Mouse (Mus musculus): ENCODE measurements at regions not wholly inside any gene's neighbourhood (a gene's known extent, or its start where the extent isn't known, plus 50 kb on each side); places are given as distances from the start of the nearest gene placed in this dataset.

DNA sequence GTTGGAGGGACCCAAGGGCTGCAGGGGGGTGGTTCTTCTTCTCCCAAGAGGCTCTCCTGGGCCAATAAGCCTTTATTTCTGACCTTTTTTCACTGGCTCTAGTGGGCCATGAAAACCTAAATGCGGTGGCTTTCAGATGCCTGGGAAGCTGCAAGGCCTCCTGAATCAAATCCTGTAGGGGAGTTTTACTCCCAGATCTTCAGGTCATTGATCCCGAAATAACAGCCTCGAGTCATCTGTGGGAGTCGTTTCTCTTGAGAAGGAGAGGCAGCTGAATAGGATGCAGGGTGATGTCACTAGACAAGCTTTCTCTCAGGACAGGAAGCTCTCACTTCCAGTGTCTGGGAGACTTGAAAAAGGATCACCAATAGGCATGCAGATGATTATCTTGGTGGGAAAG, 70.4 kb downstream of the Enc1 start:
- Histone ChIP-seq H3K4me1 (no peaks in the 10 kb centered on the region), H3K27me3 (replicated peaks) (no peaks in the 10 kb centered on the region), H3K27ac (no peak overlapping the region), H3K9me3 (no peaks in the 10 kb centered on the region), H3K4me2 (no peak overlapping the region), H3K9ac (no peak overlapping the region), H3K4me3 (no peak overlapping the region), H3K36me3 (replicated peaks) (no peaks in the 10 kb centered on the region)
- WGBS = 6% methylated on average over 4 of the region's 4 CpGs
- ATAC-seq (replicated peaks) = no peak

DNA sequence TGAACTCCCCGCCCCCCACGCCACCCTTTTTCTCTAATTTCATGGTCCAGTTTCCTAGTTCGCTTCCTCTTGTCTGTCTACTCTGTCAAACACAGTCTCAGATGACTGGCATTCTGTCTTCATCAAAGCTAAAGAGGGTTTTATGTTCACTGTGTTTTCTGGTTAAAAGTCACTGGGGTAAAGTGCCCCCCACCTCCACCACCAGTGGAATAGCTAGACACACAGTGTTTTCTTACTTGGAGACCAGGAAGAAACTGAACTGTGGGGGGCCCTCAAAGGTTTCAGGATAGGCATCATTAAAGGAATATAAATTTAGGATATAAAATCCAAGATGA, 69.9 kb downstream of the Enc1 start:
- Histone ChIP-seq H3K4me1 (no peaks in the 10 kb centered on the region), H3K27ac (no peak overlapping the region), H3K4me3 (no peak overlapping the region), H3K36me3 (replicated peaks) (no peaks in the 10 kb centered on the region), H3K9ac (no peak overlapping the region), H3K27me3 (replicated peaks) (no peaks in the 10 kb centered on the region), H3K4me2 (no peak overlapping the region), H3K9me3 (no peaks in the 10 kb centered on the region)
- WGBS = 22% methylated on average over 3 of the region's 3 CpGs
- ATAC-seq (replicated peaks) = no peak

DNA sequence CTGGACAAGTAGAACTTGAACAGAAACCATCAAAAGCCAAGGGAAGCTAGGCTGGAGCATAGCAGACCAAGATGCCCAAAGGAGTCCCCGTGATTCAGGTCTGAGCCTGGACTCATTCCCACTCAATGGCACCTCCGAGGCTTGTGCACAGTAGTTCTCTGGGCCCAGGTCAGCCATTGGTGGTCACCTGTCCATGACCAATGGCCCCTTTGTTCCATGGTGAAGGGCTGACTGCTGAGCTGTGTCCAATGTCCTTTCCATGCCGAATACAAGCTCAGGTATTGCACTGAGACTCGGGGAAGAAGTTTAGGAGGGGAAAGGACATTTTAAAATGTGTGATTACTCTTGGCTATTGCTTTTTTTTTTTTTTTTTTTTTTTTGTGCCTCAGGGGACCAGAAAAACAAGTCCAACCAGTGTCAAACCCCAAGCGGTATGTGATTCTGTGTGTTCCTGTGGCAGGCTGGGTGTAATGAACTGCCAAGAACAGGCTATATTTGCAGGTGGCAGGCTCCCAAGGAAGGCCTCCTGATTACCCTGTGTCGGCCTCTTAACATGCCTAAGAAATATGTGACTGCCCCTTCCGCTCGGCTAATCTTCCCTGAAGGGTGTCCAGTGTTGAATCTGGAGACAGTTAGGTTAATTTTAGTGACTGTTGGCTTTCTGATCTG, 69.4 kb downstream of the Enc1 start:
- H3K36me3 ChIP-seq (replicated peaks) = no peaks in the 10 kb centered on the region
- no peak overlapping the region for H3K4me2 ChIP-seq
- WGBS = 29% methylated on average over 8 of the region's 8 CpGs
- no peak overlapping the region for H3K27ac ChIP-seq
- H3K4me1 ChIP-seq = no peaks in the 10 kb centered on the region
- H3K4me3 ChIP-seq = no peak overlapping the region
- no peak overlapping the region for H3K9ac ChIP-seq
- no peaks in the 10 kb centered on the region for H3K27me3 ChIP-seq (replicated peaks)
- ATAC-seq (replicated peaks) = no peak
- H3K9me3 ChIP-seq = no peaks in the 10 kb centered on the region

DNA sequence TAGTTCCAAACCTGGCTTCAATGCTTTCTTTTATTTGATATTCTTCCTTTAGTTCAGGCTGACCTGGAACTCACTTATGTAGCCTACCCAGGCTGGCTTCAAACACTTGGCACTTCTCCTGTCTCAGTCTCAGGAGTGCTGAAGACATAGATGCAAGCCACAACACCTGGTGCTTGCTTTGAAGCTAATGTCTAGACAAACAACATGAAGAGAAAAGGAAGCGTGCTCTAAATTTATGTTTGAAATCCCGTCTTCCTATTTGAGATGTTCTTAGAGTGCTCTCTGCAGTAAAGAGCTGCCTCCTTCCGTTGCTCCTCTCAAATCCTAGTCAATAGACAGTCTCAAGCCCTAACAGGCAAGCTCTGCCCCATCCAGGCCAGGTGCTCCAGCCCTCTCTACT, 68.5 kb downstream of the Enc1 start:
- H3K4me3 ChIP-seq = no peak overlapping the region
- no peaks in the 10 kb centered on the region for H3K9me3 ChIP-seq
- no peaks in the 10 kb centered on the region for H3K27me3 ChIP-seq (replicated peaks)
- no peak overlapping the region for H3K9ac ChIP-seq
- no peak overlapping the region for H3K27ac ChIP-seq
- 80% methylated on average over 3 of the region's 3 CpGs for WGBS
- no peak overlapping the region for H3K4me2 ChIP-seq
- no peaks in the 10 kb centered on the region for H3K4me1 ChIP-seq
- no peak for ATAC-seq (replicated peaks)
- no peaks in the 10 kb centered on the region for H3K36me3 ChIP-seq (replicated peaks)

DNA sequence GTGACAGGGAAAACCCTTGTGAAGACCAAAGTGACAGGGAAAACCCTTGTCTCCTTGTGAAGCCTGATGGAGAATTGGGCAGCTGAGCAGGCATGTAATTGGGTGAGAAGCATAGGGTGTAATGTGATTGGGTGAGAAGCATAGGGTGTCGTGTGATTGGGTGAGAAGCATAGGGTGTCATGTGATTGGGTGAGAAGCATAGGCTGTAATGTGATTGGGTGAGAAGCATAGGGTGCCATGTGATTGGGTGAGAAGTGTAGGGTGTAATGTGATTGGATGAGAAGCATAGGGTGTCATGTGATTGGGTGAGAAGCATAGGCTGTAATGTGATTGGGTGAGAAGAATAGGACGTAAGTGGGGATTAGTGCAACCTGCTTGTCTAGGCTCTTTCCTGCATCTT, 67.5 kb downstream of the Enc1 start:
- ATAC-seq (replicated peaks) = no peak
- Histone ChIP-seq H3K36me3 (replicated peaks) (no peaks in the 10 kb centered on the region), H3K4me1 (no peaks in the 10 kb centered on the region), H3K4me2 (no peak overlapping the region), H3K4me3 (no peak overlapping the region), H3K9me3 (no peaks in the 10 kb centered on the region), H3K27me3 (replicated peaks) (no peaks in the 10 kb centered on the region), H3K9ac (no peak overlapping the region), H3K27ac (no peak overlapping the region)
- 94% methylated on average over 2 of the region's 2 CpGs for WGBS
